Mouse (Mus musculus): ENCODE data around the gene S100a2. TPM values are rescaled to one million over a fixed set of nuclear protein-coding genes. Genes with fewer than 3 reads are reported as not detected.

The S100a2 gene
- total RNA-seq (2021) (not detected), polyA plus RNA-seq (2012; rRNA removed) (not detected in 2 replicates)
- long read RNA-seq = 0 reads

- no peak for DNase-seq
Observed at GRCm38 (mm10) chr3:90589947-90590346, at the start of gene S100a2. TSS of gene S100a2 (plus strand) at chr3:90590247.

DNA sequence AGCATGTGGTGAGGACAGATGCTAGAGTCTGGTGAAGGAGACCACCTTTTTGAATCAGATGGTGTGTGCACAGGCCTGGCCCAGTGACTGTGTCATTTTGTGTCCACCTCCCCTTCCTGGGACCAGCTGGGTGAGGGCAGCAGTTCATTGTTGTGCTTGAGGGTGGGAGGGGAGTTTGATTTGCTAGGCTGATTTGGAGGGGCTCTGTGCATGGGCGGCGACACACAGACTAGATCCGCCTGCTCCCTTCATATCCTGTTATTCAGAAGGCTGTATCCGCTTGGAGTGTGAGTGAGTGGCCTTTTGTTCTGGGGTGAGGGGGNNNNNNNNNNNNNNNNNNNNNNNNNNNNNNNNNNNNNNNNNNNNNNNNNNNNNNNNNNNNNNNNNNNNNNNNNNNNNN is 49.1 kb upstream of the S100a2 start:
- DNase-seq = peak; percentile 52

- DNase-seq = no peak
Observed at GRCm38 (mm10) chr3:90549676-90550420, 40.2 kb upstream of the S100a2 start.

DNA sequence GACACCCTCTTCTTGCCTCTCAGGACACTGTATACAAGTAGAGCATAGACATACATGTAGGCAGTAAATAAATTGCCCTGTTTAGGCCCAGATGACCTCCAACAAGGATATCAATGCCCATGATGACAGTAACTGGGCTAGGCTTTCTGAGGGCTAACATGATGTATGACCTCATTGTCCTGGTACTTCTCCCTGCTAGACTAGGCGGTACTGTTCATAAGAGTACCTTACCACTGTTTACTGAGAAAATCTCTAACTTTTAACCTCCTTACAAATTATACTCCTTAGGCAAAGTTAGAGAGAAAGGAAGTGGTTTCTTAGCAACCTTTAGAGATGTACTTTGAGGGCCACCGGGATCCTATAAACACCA is 39.6 kb upstream of the S100a2 start:
- DNase-seq = no peak

DNA sequence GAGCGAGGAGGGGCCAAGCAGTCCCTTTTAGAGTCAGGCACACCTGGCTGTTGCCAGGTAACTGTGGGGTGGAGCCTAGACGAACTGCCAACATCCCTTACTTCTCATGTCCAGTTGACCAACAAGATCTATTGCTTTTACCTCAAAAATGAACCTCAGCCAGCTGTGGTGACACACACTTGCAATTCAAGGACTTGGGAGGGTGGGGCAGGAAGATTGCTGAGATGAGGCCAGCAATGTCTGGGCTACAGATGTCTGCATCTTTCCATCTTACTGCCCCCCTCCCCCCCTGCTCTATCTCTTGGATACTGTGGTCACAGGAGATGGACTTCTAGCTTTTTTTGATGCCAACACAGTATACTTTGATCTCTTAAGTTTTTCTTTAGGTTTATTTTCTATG is 37.8 kb upstream of the S100a2 start:
- DNase-seq = peak; percentile 63

DNA sequence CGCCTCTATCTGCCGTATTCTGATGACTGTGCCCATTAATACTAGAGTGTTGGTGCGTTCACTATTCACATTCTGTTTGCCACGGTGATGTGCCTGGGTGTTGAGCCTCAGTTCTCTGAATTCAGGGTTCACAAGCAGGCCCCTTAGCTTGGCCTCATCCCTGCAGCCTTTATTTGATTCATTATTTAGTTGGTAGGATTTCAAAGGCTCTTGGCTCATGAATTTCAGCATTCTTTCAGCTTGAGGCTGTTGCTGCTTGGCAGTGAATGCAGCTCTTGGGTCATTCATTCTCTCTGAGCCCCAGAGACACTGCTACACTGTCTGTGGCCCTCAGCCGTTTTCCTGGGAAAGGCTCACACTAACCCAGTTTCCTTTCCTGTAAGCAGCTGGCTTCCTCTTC is 34.1 kb upstream of the S100a2 start:
- DNase-seq = no peak

DNA sequence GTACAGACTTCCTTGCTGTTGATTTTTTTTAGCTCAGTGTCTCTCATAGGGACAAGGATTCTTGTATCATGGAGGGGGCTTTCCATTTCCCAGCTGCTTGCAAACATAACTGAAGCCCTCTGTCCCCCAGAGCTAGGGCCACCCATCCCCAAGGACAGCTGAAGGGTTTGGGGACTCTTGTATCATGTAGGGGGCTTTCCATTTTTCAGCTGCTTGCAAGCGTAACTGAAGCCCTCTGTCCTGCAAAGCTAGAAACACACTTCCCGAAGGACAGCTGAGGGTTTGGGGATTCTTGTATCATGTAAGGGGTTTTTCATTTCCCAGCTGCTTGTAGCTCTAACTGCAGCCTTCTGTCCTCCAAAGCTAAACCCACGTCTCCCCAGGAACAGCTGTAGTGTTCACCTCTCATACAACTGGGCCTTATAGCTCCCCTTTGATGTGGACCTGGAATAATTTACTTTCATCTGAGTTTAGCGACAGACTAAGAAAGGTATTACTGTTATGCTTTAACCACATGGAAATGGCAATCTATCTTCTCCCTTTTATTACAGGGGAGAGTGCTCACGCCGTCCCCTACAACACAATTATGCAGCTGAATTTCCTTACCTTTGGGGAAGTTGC is 29.9 kb upstream of the S100a2 start, which contains the start of gene S100a3:
S100a3 (plus strand) TSS at position 571 of the 621 bp plus-strand sequence.
- DNase-seq = no peak

DNA sequence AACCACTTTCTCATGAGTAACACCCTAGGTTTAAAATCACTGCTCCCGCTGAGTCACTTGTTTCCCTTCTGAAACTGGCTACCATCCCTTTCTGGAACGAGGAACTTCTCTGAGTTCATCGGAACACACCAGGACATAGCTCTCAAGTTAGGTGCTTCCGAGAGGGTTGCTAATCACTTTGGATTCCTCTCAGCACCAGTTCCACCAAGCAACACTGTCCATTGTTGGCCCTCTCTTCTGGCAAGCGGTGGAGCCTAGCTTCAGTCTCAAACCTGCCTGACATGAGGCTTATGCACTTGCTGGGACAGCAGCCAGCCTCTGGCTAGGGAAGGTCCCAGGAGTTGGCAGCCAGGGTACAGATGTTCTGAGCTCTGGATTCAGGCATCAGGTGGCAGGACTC is 15.4 kb upstream of the S100a2 start:
- DNase-seq = peak; percentile 48

GRCm38 (mm10) chr3:90575320-90575719 is 14.7 kb upstream of the S100a2 start:
- DNase-seq = no peak

- DNase-seq = no peak
Observed at GRCm38 (mm10) chr3:90576351-90577001, 13.6 kb upstream of the S100a2 start.

DNA sequence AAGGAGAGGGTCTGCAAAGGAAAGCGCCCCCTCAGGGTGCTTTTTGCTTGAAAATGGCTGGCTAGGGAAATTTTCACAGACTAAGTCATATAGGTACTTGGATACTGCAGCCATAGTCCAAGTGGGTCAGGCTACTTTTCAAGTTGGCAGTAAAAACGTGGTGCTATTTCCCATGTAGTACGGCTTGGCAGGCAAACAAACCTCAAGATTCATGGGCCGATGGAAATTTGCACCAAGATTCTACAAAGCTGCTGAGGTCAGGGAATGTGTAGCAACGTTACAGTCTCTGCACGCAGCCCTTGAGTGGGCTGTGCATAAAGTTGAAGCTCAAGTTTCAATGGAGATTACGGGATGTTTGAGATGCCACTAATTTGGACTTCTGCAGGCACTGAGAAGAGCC is 10.6 kb upstream of the S100a2 start:
- DNase-seq = no peak

GRCm38 (mm10) chr3:90581141-90581540 is 8.9 kb upstream of the S100a2 start:
- DNase-seq = no peak

DNA sequence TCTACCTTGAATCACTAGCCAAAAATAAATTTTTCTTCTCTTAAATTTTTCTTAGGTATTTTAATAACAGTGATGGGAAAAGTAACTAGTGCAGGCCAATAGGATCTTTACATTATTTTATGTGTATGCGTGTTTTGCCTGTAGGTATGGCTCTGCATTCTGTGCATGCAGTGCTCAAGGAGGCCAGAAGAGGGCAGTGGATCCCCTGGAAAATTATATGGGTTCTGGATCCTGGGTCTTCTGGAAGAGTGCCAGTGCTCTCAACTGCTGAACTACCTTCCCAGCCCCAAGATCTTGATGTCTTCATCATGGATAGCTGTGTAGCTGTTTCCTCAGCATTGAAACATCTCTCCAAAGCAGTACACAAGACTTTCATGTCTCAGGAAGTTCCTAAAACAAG is 7.9 kb upstream of the S100a2 start:
- no peak for DNase-seq

- DNase-seq = no peak
Observed at GRCm38 (mm10) chr3:90582556-90582955, 7.5 kb upstream of the S100a2 start.

DNA sequence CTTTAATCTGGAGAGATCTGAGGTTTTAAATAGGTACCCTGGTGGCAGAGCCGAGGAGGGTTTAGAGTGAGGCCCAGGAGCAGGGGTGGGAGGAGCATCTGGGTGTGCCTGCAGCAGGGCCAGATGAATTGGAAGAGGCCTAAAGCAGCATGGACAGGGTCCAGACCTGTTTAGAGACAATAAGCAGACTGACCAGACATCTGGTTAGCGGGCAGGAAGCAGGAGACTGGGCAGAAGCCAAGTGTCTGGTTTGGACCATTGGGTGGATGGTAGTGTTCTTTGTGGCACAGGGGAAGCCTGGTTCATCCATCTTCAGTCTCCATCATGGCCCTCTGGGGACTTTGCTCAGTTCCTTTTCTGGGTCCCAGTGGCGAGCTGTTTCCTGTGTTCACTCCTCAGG is 6.2 kb upstream of the S100a2 start:
- peak; percentile 59 for DNase-seq

DNA sequence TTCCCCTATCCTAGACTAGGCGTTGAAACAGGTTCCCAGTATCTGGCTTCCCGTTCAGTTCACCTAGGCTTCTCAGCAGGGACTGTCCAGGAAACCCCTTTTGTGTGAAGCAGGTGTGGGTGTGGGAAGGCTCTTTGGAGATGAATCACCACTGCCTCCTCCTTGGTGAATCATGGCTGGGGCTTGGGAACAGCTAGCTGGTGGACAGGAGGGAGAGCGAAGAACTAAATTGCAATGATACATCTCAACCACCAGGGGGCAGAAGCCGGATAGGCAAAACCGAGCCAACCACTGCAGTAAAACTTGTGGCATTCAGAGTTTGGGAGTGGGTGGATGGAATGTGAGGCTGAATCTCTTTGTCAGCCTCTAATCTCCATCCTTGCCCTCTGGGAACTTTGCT is 4.5 kb upstream of the S100a2 start:
- DNase-seq = peak; percentile 80

GRCm38 (mm10) chr3:90586016-90586643 is 3.9 kb upstream of the S100a2 start:
- DNase-seq = no peak

GRCm38 (mm10) chr3:90586906-90587305 is 3.1 kb upstream of the S100a2 start:
- DNase-seq = peak; percentile 94

DNA sequence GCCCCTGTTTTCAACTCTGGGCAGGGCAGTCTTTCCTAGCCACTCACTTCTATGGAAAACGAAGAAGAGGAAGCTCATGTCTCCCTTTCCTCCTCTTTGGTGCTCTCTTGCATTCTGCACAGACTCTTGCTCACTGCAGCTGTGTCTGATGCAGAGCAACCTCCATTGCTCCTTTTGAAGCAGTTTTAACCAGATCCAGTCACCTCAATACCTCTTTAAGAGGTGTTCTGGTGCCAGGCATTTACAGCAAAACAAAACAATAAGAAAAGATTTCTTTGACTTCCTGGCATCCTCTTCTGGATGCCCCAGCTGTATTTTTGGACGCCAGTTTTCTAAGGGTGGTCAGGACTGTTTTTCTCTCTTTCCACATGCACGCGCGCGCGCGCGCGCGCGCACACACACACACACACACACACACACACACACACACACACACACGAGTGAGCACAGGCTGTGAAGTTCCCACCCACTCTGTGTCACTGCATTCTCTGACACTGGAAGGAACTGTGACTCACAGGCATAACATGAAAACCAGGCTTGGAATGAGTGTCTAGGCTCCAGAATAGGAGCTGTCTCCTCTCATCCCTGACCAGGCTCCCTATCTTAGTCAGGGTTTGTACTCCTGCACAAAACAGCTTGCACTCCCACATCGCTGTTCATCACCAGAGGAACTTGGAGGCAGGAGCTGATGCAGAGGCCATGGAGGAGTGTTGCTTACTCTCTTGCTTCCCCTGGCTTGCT is 2.5 kb upstream of the S100a2 start:
- peak; percentile 64 for DNase-seq

GRCm38 (mm10) chr3:90589390-90589789 is 657 bp upstream of the S100a2 start:
- DNase-seq = no peak

DNA sequence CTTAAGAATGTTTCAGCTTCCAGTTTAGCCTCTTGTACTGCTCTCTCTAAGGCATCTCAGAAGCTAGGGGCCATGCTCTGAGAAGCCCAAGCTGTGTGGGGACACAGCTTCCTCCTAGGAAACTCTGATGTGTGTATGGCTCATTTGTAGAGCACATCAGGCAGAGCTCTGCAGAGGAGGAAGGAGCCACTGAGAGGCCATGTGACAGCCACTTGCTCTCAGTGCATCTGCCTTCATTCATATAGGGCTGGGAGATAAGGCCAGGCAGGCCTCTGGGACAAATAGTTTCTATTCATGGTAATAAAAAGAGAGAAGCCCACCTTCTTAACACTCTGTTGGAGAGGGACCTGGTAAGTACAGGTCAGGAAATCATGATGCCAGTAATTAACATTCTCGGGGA is 4.4 kb downstream of the S100a2 start:
- DNase-seq = no peak

DNA sequence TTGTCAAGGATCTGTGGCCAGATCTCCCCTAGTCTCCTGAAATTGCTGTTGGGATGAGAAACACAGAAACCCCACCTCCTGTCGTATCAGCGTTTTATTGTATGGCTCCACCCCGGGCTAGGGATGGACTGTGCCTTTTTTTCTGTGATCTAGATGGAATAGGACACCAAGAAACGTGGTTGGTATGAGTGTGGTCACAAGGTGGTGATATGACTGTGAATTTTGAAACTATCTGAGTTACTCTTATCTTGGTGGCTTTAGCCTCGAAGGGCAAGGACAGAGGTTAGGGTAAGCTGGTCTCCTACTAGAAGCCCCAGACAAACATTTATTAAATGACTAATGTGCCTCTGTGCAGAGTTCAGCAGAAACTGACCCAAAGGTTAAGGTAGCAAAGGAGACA is 5.5 kb downstream of the S100a2 start:
- DNase-seq = no peak

Data from adrenal gland, adult 2 months (tissue).